Mouse (Mus musculus) neutrophil, adult 5-6 weeks (primary cell): ENCODE measurements around the gene Frmd8. TPM values are rescaled to one million over a fixed set of nuclear protein-coding genes. Genes with fewer than 3 reads are reported as not detected.
A peak's percentile ranks its signal among the peaks of the same experiment; 100 is the strongest.

ENCODE experiments used
- ATAC-seq: fragments of 151-379, 151-347 bp; 2 replicates; pipeline ENCODE4 v1.8.0; 2017; ENCODE audit warnings: mild to moderate bottlenecking, moderate TSS enrichment; ENCODE audit not compliant: insufficient number of reproducible peaks, poor library complexity, low FRiP score, severe bottlenecking; ENCODE audit errors: extremely low read depth
- total RNA-seq: library from RNA; stranded (forward); fragments of 200-1000 nt; gene quantifications from 2 replicates; pipeline ENCODE4 v1.2.3, GENCODE M21; 2017

Gene Frmd8
- total RNA-seq, result 32.9 and 38.6 TPM in 2 replicates

DNA sequence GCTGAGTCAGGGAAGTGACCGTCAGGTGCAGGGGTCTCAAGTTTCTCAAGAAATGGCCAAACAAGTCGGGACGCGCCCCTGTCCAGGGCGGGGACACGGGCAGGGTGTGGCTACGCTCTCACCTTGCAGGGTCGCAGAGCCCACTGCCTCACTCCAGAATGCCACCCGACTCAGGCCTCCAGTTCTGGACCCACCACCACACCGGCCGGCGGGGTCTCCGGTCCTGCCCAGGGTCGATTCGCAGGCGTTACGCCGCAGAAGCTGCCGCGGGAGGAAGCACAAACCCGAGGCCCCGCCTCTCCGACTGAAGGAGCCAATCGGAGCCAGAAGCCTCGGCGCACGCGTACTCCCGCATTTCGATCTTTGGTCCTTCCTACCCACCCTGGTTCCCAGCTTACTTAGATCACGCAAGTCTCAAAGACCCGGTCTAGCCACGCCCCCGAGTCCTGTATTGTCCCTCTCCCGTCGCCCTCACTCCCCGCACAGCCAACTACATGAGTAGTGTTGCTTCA, at the start of gene Frmd8:
Frmd8 (minus strand) TSS at position 306 of the 512 bp plus-strand sequence.
- ATAC-seq, result peak; percentile 73

DNA sequence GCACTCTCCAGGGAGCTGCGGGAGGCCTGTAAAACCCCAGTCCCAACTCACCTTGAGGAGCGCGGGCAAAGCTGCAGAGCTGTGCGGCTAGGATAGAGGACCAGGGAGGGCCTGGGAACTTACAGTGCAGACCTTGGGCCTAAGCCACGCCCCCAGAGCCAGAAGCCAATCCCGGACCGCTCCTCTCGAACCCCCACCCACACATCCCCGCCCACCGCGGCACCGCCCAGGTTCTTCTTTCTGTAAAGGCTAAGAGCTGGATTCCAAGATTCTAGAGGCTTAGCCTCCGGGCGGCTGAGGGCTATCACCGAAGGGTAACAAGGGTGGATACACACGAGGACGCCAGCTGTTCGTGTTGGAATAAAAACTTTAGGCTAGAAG, 49.6 kb upstream of the Frmd8 start, which contains the start of gene Cdc42ep2:
Cdc42ep2 (minus strand) TSS at position 104 of the 381 bp plus-strand sequence.
- peak; percentile 90 for ATAC-seq

DNA sequence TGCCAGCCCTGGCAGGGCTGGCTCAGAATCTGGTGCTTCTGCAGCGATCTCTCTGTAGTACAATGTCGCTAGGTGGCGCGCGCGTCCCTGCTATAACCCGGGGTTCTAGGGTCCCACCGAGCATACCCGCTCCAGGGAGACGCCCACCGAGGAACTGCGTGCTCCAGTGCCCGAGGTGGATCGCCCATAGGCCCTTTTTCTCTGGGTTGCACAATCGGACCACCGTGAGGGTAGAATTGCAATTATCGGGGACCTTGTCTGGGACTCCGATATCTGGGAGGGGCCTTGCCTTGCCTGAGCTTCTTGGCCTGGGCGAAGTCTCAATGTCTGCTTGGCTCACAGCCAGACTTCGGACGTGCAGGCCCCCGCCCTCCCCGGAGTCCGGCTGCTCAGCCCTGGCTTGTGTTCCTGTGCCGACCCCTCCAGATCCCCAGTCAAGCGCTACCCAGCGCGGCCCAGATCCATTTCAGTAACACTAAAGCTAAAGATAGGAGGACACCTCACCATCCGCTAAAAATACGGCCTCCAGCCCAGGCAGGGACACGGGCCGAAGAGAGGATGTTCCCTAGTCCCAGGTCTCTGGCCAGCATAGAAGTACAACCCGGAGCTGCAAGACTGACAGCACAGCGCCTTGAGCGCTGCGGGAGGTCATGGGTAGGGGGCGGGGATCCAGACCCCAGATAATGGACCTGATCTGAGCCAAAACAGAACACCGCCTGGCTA, 49.1 kb upstream of the Frmd8 start:
- peak; percentile 62 for ATAC-seq

DNA sequence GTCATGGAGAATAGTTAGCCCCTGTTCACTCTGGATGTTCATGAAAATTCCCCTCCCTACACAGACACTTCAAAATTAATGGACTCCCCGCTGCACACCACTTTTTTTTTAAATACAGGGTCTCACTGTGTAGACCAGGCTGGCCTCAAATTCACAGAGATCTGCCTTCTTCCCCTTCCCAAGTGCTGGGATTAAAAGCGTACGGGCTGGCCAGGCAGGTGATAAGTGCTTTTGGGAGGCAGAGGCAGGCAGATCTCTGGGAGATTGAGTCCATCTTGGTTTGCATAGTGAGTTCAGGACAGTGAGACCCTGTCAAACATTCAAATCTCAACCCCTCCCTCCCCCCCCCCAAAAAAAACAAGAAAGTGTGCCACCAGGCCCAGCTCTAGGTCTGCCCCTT, 47.9 kb upstream of the Frmd8 start:
- ATAC-seq, result no peak

DNA sequence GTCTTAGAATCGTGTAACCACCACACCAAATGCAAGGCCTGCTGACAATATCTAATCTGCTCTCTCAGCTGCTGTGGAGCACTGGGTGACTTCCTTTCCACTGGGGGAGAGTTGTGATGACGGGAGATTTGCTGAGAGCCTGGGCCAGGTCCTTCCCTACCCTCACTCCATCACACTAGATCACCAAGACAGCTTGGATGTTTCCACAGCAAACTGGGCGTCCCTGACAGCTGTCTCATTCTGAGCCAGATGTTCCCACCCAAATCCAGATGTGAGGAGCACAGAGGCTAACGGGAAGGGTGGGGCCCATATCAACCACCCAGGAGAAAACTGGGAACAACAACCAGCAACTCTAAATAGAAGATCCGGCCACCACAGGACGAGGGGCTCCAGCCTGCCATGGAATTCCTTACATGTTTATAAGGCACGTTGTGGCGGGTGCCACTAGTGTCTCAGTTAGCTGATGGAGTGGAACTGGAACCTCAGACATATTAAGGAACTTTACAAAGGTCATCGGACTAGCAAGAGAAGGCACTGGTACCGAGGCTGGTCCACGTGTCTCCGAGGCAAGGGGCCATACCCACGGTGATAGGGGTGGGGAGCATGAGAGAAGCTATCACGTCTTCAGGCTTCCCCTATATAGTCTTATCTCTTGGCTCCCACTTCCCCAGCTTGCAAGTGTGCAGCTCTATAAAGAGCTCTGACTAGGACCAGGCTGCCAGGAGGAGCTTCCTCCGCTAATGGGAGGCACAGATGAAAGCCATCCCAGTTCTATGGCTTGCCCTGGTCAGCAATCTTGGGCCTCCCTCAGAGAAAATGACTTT, 47.3 kb upstream of the Frmd8 start:
- ATAC-seq, result no peak

DNA sequence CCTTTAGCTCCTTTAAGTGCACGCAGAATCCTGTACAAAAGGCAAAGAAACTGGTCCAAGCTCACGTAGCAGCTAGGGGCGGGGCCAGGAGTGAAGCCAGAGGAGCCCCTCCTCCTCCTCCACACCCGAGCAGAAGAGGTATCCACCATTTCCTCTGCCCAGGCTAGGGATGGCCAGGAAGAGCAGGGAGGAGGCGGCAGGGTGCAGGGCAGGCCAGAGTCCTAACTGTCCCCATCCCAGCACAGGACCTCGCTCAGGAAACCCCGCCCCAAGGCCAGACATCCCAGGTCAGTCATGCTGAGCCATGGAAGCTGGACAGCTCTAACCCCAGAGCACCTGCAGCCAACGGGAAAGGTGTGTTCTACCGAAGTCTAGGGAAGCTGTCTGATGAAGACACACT, 46.6 kb upstream of the Frmd8 start:
- no peak for ATAC-seq

DNA sequence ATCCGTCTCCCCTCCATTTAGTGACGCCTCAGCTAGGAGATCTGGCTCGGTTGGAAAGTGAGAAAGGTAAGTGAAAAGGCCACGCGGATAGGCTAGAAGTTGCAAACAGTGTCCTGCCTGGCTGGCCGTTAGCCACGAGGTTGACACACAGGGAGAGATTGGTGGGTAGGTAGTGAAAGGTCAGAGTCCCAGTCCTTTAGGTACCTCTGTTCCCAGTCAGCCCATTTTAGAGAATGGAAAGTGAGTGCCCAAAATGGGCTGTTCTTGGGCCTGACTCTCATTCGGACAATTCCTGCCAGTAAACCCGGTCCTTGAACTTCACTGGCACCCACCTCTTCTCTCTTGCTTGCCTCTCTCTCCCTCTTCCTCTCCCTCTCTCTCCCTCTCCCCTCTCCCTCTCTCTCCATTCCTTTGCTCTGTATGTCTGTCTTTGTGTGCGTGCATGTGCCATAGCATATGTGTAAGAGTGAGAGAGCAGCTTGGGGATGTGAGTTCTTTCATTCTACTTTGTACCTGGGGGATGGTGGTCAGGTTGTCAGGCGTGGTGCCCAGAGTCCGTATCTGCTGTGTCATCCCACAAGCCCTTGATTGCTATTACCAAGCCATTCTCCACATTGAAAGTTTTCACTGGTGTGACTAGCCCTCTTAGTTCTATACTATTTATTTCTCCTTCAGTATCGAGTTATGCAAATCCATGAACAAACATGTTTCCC, 38.1 kb upstream of the Frmd8 start, which contains the start of gene Dpf2:
Dpf2 (minus strand) TSS at position 4 of the 713 bp plus-strand sequence.
- no peak for ATAC-seq

DNA sequence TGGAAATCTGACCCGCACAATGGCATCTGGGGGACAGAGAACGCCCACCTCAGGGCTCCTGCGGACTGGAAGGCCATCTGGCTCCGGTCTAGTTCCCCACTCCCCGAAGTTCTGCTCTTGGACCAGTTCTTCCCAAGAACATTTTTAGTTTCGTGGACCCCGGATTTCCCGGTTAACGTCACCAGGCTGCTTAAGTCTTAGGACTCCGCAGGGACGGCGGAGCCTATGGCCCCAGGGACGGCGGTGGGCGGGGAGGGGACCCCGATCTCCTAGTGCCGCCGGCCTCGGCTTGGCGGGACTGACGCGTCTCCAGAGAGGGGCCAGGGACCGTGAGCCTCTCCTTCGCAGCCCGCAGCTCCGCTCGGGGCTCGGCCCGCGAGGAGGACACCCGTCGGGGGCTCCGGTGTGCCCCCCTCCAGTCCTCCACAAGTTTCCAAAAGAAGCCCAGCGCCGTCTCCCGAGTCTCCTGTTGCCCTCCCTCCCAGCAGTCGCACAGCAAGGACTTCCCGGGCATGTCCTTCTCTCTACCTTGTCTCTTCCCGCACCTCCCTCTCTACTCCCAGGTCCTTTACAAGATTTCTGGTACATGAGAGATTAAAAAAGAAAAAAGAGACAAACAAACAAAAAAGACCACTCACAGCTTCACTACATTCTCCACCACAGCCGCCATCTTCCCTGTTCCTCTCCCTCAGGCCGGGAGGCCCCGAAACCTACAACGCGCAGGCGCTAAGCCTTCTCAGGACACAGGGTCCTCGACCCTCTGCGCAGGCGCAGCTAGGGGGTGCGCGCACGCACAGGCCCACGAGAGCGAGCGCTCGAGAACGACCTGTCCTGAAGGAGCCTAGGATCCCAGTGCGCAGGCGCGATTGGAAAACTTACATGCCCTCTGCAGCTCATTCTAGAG, 37.3 kb upstream of the Frmd8 start:
- ATAC-seq, result peak; percentile 90

DNA sequence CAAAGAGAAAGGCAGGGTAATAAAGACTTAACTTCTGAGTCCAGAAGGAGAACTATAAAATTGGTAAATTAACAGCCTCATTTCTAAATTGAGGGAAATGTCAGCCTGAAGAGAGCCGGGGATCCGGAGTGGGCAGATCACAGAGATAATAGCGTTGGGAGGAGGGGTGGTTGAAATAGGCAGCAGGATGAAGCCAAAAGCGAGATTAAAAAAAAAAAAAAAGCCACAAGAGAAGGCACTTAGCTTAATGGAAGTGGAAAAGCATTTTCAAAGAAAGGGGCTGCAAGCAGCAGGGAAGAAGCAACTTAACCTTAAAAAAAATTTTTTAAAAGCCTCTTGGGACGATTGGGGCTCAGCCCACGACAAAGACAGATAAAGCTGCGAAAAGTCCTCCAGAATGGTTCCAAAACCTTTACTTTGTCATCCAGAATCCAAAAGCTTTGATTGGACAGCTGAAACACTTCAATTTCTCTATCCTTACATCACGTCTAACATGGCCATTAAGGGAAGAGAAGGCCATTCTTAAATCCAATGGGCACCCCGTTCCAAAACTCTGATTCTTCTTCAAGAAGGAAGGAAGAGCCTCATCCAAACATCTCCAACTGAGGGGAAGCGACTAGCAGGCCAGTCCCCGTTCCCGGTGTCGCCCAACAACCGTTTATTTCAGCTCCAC, 36.5 kb upstream of the Frmd8 start:
- ATAC-seq, result no peak

DNA sequence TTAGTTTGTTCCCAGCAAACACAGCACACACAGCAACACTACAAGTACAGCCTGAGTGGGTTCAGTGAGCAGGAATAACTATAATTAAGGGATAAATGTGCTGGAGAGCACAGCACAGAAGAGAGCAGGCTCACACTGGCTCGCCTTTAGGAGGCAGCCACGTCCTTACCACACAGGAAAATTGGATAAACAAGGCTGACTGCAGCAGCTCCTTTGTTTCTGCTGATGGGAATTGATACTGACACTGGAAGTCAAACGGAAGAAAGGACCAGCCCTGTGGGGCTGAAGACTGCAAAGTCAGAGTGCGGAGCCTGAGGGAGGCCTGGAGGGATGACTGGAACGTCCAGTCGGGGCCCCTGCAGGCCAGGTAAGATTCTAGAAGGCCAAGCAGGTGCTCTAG, 35.1 kb upstream of the Frmd8 start:
- ATAC-seq, result no peak

DNA sequence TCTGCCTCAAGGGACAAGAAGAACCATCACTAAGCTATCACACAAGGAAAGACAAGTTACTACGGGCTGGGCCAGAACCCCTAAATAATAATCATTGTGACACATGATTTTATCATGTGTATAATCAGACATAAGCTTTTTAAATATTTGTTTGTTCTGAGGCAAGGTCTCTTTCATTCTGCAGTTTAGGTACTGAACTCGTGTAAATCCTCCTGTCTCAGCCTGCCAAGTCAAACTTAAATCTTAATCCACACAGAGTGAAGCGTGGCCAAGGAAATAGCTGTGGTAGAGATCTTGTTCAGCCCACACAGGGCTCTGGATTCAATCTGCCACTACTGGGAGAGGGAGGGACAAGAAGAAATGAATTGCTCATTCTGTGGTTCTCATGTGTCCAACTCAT, 32.2 kb upstream of the Frmd8 start:
- no peak for ATAC-seq

DNA sequence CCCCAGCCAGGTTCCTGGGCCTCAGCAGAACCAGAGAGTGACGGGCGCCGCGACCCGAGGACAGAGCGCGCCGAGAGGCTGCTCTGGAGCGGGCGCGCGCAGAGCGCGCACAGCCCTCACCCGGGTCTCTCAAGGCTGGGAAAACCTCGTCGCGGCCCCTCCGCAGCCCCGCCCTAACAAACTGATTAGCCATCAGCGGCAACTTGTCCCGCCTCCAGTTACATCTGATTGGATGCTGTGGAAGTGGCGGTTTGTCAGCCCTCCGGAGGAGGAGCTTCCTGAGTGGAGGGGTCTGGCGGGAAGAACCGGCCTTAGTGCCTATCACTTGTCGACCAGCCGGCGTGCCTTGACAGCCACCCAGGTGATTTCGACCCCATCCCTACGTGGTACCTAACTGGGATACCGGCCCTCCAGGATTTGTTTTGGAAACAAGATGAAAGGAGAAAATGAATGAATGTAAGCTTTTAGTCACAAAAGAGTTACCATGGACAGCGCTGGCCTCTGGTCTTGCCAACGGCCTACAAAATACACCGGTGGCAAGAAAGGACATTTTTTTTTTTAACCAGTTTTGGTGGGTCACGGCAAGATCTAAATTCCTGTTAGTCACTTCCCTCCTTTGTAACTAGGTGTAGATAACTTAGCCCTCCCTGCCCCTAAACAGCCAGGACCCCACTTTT, 19.1 kb upstream of the Frmd8 start, which contains the start of gene Tigd3:
Tigd3 (minus strand) TSS at position 148 of the 677 bp plus-strand sequence.
- ATAC-seq, result peak; percentile 86

DNA sequence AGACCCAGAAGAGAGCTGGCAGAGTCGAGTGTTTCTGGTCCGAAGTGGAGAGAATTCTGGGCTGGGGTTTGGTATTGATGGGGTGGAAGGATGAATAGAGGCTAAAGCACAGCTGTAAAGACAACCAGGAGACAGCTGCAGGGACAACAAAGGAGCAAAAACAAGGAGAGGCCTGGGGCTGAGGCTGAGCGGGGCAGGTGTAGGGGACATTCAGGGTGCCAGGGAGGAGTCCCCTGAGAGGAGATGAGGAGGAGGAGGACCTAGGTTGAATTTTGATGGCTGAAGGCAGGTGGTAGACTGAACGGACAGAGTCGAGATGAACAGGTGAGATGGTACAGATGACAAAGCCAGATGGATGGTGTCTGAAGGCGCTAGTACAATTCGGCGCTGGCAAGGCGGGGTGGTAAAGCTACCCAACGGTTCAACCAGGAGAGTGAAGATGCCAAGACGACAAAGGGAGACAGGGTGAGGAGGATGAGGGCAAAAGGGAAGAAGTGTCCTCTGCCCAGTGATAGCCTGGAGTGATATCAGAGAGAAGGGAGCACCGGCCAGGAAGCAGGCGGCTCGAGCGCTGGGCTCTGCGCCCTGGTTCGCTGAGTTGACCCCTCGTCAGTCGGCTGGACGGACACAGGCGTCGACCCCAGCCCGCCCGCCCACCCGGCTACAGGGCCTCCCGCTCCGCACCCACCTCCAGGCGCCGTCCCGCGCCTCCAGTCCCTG, 18.4 kb upstream of the Frmd8 start:
- ATAC-seq, result no peak

DNA sequence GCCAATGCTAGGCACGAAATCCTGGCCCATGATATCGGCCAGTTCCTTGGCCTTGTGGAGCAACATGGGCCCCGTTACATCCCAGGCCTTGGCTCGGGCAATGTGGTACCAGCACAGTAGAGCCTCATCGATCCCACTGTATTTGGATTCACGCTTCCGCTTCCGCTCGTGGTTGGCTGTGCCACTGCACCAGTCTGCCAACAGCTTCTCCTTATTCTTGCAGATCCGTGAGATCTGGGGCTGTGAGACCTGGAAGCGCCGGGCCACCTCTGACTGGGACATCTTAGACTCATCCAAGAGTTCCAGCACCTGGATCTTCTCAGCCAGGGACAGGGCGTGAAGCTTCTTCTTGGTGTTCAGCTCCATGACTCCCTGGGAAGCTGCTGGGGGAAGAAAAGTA, 17.7 kb upstream of the Frmd8 start:
- no peak for ATAC-seq

DNA sequence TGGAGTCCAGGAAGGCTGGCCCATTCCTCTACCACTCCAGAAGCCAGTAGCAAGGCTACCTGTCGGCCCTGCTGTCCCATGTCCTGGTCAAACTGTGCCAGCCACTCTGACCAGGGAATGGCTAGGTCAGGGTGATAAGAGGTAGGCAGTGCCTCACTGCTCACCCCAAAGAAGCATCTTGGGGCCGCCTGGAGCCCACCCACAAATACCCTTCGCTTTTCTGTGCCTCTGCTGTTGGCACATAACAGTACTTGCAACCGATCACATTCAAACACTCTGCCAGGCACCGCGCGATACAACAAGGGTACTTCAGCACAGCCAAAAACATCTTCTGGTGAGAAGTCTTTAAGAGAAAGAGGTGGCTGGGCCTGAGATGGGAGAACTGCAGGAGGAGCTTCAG, 17.2 kb upstream of the Frmd8 start:
- no peak for ATAC-seq

DNA sequence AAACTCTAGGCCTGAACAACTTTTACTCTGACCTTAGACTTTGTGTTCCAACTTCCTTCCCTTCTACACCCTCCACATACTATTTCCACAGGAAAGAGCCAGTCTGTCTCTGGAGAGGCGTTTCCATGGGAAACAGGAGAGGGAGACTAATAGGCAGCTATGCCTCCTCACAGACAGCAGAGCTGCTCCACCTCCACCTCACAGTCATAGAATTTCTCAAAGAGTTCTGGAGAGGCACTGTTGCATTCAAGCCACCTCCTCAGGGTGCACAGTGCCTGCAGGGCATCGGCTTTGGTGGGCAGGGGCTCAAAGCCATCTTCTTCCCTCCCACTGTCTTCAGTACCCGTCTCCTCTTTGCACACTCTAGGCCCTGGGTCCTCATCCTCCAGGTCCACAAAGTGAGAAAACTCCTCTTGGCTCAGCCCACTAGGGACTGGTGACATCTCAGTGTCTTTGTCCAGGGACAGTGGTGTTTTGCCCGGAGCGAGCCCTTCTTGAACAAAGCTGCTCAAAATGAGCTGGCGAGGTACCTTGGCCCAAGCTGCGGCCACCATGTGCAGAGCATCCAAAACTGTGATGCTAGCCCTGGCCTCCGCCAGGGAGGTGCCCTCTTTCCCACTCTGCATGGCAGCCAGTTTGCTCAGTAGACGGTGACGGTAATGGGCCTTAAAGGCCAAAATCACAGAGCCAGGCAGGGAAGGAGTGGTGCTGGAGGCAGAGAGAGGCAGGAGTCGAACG, 16.6 kb upstream of the Frmd8 start:
- no peak for ATAC-seq
